Mouse (Mus musculus) mesoderm, embryonic 11.5 days (tissue): ENCODE results near the gene Impdh1.
"Not testable (repeated sequence)": the region's sequence is repeated elsewhere in the genome, so short reads cannot be mapped to it uniquely, and the experiment has no call there.

Experiments
- DNase-seq: peaks from one replicate; pipeline ENCODE4 v3.0.0-alpha.2; 2012; ENCODE audit warnings: low read depth, low spot score

Gene Impdh1

DNA sequence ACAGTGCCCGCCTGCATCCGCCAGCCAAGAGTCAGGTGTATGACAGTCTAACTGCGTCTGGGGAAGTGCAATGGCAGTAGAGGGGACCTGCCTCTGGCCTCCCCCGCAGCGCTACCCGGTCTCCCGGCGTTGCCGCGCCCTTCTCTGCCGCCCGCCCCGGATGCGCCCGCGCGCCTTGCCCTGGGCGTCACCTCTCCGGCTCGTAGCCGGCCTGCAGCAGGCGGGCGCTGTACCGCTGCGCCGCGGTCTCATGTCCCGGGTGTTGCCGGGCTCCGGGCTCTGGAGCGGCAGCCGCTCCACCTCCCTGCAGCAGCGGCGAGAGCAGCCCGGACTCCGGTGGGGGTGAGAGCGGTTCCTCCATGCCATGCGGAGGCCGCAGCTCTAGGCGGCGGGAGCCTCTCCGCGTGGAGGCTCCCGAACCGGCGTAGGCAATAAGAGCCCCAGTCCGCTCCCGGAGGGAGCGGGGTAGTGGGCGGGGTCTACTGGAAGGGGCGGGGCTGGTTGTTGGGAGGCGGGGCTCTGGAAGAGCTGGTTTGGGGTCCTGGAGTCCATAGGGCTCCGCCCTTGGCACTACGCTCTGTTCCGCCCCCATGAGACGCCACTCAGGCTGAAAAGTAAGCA lies at the start of gene Impdh1:
Impdh1 (minus strand) TSS at position 484 of the 621 bp plus-strand sequence.
- peak; percentile 85 for DNase-seq

DNA sequence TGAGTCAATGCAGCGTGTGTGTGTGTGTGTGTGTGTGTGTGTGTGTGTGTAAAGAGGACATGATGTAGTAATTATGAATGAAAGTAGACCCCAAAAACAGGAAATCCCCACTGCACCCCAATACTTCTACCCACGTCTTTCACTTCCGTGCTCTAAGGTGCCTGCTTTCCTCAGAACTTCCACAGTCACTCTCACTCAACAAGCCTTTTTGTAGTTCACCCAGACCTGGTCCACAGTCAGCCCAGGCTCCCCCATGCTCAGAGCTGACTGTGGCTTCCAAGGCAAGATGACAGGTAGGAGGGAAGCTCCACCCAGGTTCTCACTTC lies 48.3 kb upstream of the Impdh1 start:
- no peak for DNase-seq

DNA sequence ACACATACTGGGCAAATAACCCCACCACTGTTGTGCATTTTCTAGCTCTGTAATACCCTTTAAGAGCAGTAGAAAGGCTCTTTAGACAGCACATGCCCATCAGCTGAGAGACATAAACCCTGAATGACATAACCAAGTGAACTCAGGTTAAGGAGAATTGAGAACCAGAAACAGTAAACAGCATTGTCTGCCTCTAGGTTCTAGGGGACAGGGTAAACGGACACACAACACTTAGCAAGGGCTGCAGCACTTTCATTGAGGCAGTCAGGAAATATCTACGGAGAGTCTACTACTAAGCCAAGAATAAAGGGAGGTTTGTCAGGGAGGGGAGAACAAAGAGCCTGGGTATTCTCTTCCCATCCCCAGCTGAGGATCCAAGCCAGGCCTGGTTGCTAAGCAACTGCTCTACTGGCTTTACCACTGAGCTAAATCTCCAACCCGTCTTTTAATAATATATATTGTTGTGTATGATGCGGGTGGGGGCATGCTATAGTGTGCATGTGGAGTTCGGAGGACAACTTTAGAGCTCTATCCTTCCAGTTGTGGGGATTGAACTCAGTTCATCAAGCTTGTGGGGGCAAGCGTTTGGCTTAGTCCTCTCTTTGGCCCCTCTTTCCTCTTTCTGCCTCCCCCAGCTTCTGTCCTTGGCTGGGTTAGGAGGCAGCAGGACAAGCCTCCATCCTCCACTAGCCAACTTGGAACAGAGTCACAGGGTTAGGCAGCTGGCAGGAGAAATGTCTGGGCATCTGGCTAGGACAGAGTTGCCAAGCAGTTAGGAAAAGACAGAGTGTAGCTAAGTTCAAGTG lies 47.7 kb upstream of the Impdh1 start:
- DNase-seq, result no peak

DNA sequence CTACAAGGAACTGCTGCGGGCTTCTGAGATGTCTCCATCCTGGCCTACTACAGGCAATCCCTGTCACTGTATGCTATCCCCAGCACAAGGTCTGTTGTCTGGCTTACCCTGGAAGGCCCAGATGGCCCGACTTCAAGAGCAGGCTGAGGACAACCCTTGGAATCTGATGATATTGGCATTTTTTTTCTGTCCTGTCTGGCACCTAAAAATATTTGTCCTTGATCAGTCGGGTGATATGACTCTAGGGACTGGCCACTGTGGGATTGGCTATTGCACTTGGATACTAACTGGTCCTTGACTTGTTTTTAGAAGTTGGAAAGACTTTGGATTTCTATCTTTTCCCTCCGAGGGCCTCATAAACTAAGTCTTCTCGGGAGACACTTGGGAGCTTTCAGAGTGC lies 45.7 kb upstream of the Impdh1 start:
- no peak for DNase-seq

DNA sequence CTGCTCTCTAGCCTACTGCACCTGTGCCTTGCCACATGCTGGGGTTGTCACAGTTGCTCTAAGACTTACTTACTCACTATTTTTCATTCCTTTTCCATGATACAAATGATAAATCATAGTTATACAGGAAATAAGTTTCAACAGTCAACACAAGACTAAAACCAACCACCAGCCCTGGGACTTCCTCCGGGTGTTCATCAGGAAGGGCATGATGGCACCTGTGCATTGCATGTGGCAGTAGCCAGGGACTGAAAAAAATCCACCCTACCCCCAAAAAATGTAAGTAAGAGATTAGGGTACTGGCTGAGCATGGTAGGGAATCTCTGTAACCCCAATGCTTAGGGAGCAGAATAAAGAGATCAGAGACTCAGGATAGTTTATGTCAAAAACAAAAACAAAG lies 43.3 kb upstream of the Impdh1 start:
- DNase-seq, result no peak

DNA sequence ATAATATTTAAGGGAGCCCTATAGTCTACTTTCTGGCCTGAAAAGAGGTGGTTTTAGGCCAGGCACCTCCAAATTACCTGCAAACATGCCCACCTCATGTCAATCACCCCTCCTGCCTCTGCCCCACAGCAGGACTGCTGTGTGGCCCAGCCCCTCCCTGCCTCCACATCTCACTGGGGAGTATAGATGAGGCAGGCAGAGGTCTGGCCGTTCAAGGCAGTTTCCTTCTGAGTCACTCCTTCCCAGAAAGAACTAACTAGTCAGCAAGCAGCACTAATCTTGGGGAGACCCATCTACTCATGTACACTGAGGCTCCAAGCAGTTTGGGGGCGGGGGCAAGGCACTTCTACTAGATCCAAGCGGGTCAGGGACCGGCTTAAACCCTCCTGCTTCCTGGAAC lies 30.9 kb upstream of the Impdh1 start:
- no peak for DNase-seq

DNA sequence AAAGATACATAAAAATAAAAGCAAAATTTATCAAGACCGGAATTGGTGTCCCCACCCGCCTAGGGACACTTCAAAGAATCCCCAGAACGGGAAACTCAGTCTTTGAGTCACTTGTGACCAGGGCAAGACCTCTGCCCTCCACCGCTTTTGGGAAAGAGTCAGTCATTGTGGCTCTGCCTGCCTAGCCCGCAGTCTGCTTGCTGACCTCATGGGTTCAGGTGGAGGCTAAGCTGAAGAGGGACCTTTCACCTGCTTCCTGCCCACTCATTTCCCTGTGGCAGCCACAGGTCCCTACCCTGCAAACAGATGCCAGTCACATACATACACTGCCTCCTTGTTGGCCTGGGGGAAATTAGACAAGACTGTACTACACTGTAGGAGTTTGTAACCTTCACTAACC lies 30.4 kb upstream of the Impdh1 start:
- no peak for DNase-seq

DNA sequence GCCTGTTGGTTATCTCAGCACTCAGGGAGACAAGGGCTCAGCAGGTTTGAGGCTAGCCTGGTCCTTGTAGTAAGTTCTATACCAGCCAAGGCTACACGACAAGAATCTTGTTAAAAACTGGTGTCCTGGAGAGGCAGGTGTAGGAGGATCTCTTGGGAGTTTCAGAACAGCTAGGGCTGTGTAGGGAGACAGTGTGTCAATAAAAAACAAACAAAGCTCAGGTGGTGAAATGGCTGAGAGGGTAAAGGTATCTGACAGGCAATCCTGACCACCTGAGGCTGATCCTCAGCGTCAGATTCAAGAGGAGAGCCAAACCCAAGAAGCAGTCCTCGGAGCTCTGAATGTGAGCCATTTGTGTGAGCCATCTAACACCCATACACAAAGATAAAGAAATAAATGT lies 30.0 kb upstream of the Impdh1 start:
- no peak for DNase-seq

DNA sequence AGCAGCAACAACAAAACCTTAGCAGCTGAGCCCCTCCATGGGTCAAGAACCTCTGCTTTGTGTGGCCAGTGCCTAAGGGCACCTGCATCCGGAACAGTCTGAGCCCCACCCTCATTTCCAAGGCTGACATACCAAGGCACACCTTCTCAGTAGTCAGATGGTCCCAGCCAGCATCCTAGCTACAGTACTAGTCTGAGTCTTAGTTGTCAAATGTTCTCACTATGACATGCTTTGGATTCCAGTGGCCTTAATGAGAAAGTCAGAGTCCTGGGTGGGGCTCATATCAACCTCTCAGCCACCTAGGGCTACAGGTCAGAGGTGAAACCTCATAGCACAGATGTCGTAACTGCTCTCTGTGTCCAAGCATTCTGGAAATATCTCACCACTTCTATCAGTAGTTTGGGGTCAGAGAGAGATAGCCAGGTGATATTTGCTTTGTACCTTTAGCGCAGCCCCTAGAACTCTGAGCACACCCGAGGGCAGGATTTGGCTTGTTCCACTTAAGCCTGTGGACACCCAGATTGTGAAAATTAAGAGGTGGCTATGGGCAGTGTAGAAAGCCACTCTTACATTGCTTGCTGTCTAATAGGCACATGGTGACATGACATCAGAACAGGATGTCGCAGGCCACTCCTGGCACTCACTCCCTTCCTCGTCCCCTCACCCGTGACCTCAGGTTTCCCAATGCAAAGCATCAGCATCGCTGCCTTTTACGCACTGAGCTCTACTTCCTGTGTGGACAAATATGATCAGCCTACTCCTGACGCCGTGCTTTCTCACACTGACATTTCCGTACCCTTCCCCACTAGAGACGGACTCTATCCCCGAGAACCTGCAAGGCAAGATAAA lies 29.3 kb upstream of the Impdh1 start:
- DNase-seq, result no peak

DNA sequence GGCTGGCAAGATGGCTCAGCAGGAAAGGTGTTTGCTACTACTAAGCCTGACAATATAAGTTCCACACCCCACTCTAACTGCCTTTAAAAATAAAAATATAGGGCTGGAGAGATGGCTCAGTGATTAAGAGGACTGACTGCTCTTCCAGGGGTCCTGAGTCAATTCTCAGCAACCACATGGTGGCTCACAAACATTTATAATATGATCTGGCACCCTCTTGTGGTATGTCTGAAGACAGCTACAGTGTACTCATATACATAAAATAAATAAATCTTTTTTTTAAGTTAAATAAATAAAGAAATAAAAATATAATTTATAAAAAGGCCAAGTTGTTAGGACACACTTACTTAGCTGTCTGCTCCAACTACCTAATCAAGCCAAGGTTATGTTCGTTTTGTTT lies 26.1 kb upstream of the Impdh1 start:
- DNase-seq, result no peak

DNA sequence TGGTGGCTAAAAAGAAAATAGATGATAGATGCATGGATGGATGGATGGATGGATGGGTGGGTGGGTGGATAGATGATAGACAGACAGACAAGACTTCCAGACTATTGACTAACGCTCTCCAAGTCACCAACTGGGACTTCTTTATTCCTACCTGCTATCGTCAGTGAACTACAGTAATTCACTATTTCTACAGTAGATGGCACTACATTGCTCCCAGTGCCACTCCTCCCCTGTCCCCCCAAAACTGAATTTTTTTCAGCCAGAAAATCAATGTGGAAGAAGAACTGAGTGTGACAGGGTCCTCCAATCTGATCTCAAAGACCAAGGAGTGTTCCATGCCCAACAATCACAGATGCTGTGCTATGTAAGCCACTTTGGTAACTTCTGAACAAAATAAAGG lies 25.5 kb upstream of the Impdh1 start:
- no peak for DNase-seq

DNA sequence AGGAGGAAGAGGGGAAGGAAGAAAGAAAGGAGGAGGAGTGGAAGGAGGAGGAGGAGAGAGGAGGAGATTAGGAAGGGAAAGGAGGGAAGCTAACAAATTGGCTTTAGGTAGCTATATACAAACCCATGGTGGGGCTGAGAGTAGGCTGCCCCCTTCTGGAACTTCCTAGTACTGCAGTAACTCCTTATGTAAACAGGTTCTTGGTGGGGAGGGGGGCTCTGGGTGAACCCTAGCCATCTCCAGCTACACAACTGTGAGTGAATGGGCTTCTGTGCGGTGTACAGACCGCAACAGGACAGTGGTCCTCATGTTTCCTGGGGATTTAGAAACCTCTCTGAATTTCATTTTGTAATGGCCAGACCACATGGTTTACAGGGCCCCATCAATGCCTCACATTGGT lies 24.6 kb upstream of the Impdh1 start:
- peak; percentile 74 for DNase-seq

DNA sequence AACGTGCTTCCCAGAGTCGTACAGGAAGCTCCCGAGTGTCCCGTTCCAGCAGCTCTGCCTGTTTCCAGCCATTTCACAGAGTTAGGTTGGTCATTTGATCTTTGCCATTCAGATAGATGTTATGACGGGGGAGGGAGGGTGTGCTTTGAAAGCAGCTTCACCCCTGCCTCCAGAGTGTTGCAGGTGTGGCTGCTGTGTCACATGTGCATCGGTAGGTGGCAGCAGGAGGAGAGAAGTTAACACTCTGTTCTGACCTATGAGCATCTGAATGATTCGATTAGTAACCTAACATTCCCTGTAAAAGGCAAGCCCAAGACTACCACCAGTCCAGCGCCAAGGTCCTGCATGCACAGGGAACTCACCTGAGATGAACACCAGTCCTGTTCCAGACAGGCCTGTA lies 18.1 kb upstream of the Impdh1 start:
- DNase-seq, result no peak

DNA sequence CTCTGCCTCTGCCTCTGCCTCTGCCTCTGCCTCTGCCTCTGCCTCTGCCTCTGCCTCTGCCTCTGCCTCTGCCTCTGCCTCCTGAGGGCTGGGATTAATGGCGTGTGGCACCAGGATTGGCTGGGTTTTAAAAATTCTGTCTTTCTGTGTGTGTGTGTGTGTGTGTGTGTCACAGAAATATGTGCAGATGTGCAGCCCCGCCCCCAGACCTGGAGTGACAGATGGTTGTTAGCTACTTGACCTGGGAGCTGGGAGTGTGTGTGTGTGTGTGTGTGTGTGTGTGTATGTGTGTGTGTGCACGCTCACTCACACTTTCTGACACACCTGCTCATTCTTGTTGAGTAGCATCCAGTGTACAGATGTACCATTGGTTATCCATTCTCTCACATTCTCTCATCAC lies 17.5 kb upstream of the Impdh1 start:
- DNase-seq, result no peak

DNA sequence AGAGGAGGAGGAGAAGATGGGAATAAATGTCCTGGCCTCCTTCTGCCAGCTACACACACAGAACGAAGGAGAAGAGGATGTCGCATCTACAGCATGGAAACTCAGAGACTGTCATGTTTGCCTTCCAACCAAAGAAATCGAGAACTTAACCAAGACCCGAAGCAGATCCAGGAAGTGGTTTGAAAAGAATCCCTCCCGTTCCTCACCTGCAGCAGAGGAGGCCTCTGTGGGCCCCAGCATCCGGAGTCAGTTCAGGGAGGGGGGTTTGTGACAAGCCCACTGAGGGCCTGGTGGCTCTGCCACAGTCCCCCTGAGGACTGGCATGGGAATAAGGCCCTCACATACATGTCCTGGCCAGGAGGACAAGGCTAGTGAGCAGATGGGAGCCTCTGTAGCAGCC lies 16.2 kb upstream of the Impdh1 start:
- DNase-seq, result no peak

DNA sequence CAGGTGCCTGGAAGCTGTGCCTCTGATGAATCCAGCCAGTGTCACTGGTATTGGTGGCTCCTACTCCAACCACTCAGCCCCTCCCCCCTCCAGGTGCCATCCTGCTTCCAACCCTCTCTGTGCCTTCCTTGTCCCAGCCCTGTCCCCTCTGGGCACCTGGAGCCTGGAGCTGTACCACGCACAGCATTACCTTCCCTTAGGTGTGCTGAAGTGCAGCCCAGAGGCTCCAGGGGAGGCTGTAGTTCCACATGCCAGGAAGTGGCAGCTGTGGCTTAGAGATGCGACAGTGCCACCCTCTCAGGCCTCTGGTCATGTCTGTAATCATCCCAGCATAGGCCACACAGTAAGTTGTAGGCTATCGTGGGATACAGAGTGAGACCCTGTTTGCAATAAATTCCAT lies 15.6 kb upstream of the Impdh1 start:
- DNase-seq, result no peak

DNA sequence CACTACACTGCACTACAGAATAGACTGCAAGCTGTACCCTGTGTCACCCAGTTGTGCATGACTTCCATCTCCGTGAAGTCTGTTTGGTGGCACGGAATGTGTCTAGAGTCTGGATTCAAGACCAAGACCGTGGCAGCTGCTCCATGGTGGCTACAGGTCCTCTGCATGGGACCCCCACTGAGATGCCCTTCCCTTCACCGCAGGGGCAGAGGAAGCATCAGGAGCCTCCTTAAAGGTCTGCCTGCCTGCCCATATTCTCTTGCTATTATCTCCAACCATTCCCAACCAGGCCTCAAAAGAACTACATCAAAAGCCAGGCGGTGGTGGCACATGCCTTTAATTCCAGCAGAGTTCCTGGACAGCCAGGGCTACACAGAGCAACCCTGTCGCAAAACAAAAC lies 14.2 kb upstream of the Impdh1 start:
- DNase-seq, result no peak

DNA sequence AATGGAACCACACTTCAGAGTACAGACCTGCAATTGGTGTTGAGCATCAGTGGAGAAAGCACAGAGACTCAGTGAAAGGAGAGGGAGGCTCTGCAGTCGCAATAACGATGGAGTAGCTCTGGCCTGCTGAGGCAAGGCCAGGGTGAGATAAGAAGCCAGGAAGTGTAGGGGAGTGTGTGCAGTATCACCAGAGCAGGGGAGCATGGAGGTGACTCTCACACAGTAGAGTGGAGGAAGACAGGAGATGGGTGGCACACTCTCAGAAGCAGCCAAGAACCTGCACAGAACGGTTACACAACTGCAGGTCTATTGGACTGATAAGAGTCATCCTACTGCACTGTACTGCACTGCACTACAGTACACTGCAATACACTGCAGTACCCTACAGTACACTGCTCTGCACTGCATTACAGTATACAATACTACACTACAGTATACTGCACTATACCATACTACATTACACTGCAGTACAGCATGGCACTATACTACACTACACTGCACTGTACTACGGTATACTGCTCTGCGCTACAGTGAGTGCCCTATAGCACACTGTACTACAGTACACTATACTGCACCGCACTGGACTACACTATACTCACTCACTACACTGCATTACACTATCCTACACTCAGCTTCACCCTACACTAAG lies 13.2 kb upstream of the Impdh1 start:
- no peak for DNase-seq

DNA sequence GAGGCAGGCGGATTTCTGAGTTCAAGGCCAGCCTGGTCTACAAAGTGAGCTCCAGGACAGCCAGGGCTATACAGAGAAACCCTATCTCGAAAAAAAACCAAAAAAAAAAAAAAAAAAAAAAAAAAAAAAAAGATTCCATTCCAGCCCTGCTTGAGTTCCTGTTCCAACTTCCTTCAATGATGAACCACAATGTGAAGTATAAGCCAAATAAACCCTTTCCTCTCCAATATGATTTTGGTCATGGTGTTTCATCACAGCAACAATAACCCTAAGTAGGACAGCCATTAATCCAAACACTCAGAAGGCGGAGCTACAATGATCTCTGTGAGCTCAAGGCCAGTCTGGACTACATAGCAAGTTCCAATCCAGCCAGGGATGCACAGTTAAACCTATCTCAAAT lies 1.6 kb upstream of the Impdh1 start:
- not testable (repeated sequence) for DNase-seq

DNA sequence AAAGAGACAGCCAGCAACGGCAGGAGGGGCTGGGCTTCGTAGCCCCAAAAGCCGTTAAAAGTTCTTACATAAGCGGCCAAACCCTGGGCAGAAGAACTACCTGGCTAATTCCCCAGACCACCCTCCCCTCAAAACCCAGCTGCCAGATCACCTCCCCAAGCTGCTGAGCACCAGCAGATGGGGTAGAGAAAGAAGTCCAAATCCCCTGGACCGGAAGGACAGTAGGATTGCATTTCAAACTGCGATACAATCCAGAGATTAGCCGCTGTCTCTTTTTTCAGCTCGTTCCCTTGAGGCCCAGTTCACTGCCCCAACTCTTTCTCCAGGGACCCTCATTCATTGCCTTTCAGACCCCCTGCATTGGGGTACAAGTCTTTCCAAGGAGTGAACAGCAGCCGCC lies 983 bp downstream of the Impdh1 start:
- no peak for DNase-seq

DNA sequence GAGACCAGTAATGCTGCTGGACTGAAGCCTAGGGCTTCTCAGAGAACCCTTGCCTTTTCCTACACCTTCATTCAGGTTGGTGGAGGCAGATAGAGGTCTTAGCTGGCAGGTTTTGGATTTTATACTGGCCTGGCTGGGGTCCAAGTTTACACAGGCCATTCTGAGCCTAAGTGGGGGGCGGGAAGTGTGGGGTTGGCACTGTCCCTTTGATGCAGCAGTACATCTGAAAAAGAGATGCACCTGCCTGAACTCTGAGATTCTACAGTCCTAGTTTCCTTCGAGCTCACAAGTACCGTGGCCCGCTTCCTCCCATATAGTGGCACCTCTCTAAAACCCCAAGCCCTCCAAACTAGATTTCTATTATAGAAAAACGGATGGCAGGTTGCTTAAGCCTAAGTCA lies 1.4 kb downstream of the Impdh1 start:
- no peak for DNase-seq

DNA sequence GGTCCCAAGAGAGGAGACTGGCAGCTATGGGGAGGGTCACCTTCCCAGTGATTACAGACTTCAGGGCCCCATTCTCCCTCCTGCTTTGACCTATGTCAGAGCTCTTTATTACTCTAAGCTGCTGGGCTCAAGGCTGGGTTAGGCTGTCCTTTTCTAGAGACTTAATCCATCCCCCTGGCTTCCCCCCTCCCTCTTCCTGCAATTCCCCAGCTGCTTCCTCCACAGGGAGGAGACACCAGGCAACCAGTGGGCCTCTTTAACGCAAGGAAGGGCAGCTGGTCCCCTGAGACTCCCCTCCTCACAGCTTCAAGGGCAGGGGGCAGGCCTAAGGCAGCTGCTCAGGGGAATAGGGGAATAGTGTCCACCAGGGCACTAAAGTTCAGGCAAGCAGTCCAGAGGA lies 1.9 kb downstream of the Impdh1 start:
- peak; percentile 69 for DNase-seq
